Mouse (Mus musculus) brain, embryonic 14.5 days (tissue): ENCODE data around the gene Npepps.

Source experiments
- CTCF ChIP-seq: fragments of 200-500 bp; IDR thresholded peaks from 2 replicates; pipeline ENCODE4 v1.5.1; 2012; ENCODE audit warnings: inconsistent platforms, mild to moderate bottlenecking, moderate library complexity, borderline replicate concordance; ENCODE audit not compliant: insufficient read depth, insufficient read length; ENCODE audit errors: extremely low read depth
- POLR2A ChIP-seq: fragments of 200-500 bp; IDR thresholded peaks from 2 replicates; pipeline ENCODE4 v1.6.1; 2012; ENCODE audit warnings: mild to moderate bottlenecking, inconsistent platforms, borderline replicate concordance; ENCODE audit not compliant: poor library complexity, insufficient read depth, insufficient read length, severe bottlenecking; ENCODE audit errors: extremely low read depth

- no peak for TF ChIP-seq CTCF
- no peak for TF ChIP-seq POLR2A
Observed at GRCm38 (mm10) chr11:97210728-97211400, 69.6 kb downstream of the Npepps start.
